Comparison of ENCODE assay signal across 8 mouse cellular contexts in the genomic region with DNA sequence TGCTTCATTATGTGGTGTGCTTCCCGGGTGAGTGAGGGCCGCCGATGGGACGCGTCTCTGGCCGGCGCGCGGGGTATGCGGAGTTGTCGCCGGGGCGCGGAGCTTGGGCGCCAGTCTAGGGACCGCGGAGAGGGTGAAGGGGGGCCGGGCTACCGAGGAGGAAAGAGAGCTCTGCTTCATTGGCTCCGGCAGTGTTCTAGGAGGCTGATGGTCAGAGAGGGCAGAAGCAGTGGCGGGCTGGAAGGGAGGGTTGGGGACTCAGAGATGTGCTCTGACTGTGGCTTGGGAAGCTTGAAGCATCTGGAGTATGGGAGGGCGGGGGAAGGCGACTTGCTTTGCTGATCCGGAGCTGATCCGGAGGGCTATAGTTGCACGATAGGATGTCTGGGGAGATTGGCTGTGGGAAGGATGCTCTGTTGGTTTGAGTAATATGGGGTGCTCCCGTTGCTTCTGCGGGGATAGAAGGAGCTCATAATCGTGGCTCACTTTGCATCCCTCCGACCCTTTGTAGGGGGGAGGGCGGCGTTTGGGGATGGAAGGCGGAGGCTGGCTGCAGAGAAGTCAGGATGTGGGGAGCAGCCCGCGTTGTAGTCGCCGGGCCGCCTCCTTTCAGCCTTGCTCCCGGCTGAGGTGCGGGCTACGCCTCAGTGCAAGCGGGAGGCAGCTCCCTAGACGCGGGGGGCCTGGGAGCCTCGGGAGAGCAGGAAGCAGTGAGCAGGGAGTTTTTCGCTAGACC. TPM values are rescaled to one million over a fixed set of nuclear protein-coding genes. Genes with fewer than 3 reads are reported as not detected.
DNase-seq lines count a peak whose midpoint lies in the region; ATAC-seq and TF ChIP-seq lines count a peak whose summit lies in the region.

No protein-coding gene starts in this region.

- peak; percentile 33 for TF ChIP-seq POLR2A in embryonic fibroblast, embryonic 13.5 days (IDR thresholded peaks at IDR 0.05; ENCODE audit: low read depth, low read length)

- TF ChIP-seq CTCF in embryonic fibroblast, embryonic 13.5 days (IDR thresholded peaks at IDR 0.05; ENCODE audit: borderline replicate concordance, insufficient read depth, low read length): no peak

- ATAC-seq in heart, embryonic 11.5 days (replicated peaks; ENCODE audit: insufficient number of reproducible peaks, low FRiP score, low TSS enrichment): 0 out of 2 replicates have a peak, but pooled peaks have one; percentile 29
- ATAC-seq in kidney, embryonic 16.5 days (ENCODE audit: low FRiP score, low TSS enrichment): peak; percentile 67

- H3K4me2 ChIP-seq in heart, embryonic 11.5 days: peak overlapping the region; percentile 77
- peak overlapping the region; percentile 94 for H3K4me2 ChIP-seq in kidney, embryonic 16.5 days (replicated peaks; ENCODE audit: low read depth, low read length)

- whole genome bisulfite sequencing in heart, embryonic 11.5 days (ENCODE audit: insufficient replicate concordance): under 1% methylated on average over 43 of the region's 46 CpGs
- under 1% methylated on average over 46 of the region's 46 CpGs for WGBS in kidney, embryonic 16.5 days

- H3K27ac ChIP-seq in embryonic fibroblast, embryonic 13.5 days (ENCODE audit: insufficient read depth, low read length): peak overlapping the region; percentile 95
- peak overlapping the region; percentile 95 for H3K27ac ChIP-seq in heart, embryonic 11.5 days (ENCODE audit: low read depth, low read length)
- H3K27ac ChIP-seq in kidney, embryonic 16.5 days (ENCODE audit: low read length): peak overlapping the region; percentile 99

- peak; percentile 42 for DNase-seq in layer of hippocampus, adult 11-12 months (ENCODE audit: low spot score)
- no peak for DNase-seq in layer of hippocampus, adult 9-10 months (ENCODE audit: low spot score)
- DNase-seq in liver: peak; percentile 12
- DNase-seq in neural tube, embryonic 10.5 days (ENCODE audit: extremely low spot score, low spot score): peak; percentile 80
- peak; percentile 56 for DNase-seq in urinary bladder, postnatal 14 days (ENCODE audit: low spot score)

- peak overlapping the region; percentile 85 for H3K4me3 ChIP-seq in embryonic fibroblast, embryonic 13.5 days (ENCODE audit: insufficient read depth, low read length)
- peak overlapping the region; percentile 73 for H3K4me3 ChIP-seq in heart, embryonic 11.5 days (ENCODE audit: low read depth, low read length)
- H3K4me3 ChIP-seq in kidney, embryonic 16.5 days (ENCODE audit: low read length): peak overlapping the region; percentile 87

- H3K27me3 ChIP-seq in heart, embryonic 11.5 days (ENCODE audit: control insufficient read depth, insufficient read depth, low read length): no peaks in the 10 kb centered on the region
- H3K27me3 ChIP-seq in kidney, embryonic 16.5 days (ENCODE audit: insufficient read depth, low read length): no peaks in the 10 kb centered on the region

- peak overlapping the region; percentile 86 for H3K9ac ChIP-seq in heart, embryonic 11.5 days (ENCODE audit: low read depth, low read length)
- H3K9ac ChIP-seq in kidney, embryonic 16.5 days (replicated peaks; ENCODE audit: low read length): peak overlapping the region; percentile 97

- H3K36me3 ChIP-seq in heart, embryonic 11.5 days (ENCODE audit: control insufficient read depth, insufficient read depth, low read length): no peaks in the 10 kb centered on the region
- no peaks in the 10 kb centered on the region for H3K36me3 ChIP-seq in kidney, embryonic 16.5 days (ENCODE audit: insufficient read depth, low read length)

- H3K4me1 ChIP-seq in embryonic fibroblast, embryonic 13.5 days (ENCODE audit: control insufficient read depth, insufficient read depth, low read length): no peaks in the 10 kb centered on the region
- 0 out of 2 replicates have a peak, but pooled peaks cover 8% of the 10 kb centered on the region for H3K4me1 ChIP-seq in heart, embryonic 11.5 days (ENCODE audit: control insufficient read depth, insufficient read depth, low read length)
- peaks cover 31% of the 10 kb centered on the region for H3K4me1 ChIP-seq in kidney, embryonic 16.5 days (ENCODE audit: insufficient read depth, low read length)

- H3K9me3 ChIP-seq in heart, embryonic 11.5 days (replicated peaks; ENCODE audit: control insufficient read depth, low read length): no peaks in the 10 kb centered on the region
- H3K9me3 ChIP-seq in kidney, embryonic 16.5 days (ENCODE audit: low read length): no peaks in the 10 kb centered on the region

RNA-seq across cellular contexts. Expression of a gene that starts 1.1 kb away (rescaled TPM):
- 45.5 and 73.9 TPM in 2 replicates for polyA plus RNA-seq in embryonic fibroblast, embryonic 13.5 days (2011; ENCODE audit: insufficient read length, low read depth, missing spikeins)
- polyA plus RNA-seq in heart, embryonic 11.5 days (2014; fragmentation: Nextera tagmentation; extraction: Ambion mirVana): 15.2 and 16.5 TPM in 2 replicates
- polyA plus RNA-seq in kidney, embryonic 16.5 days (2015; fragmentation: Nextera tagmentation; extraction: Ambion mirVana): 38.7 and 42.2 TPM in 2 replicates
